Mouse (Mus musculus) E14TG2a.4 (cell line): ENCODE data around the gene 1700123O20Rik.

Experiments used
- CTCF ChIP-seq: conservative IDR thresholded peaks from 2 replicates; pipeline ENCODE4 v1.5.1; 2014; ENCODE audit warnings: low read length
- NANOG ChIP-seq: IDR thresholded peaks from 2 replicates; pipeline ENCODE4 v1.6.1; 2014; ENCODE audit warnings: borderline replicate concordance, low read length, mixed read lengths
- POU5F1 ChIP-seq: IDR thresholded peaks from 2 replicates; pipeline ENCODE4 v1.6.1; 2014; ENCODE audit warnings: low read length, borderline replicate concordance

GRCm38 (mm10) chr14:54724049-54724448 is 38.0 kb downstream of the 1700123O20Rik start:
- TF ChIP-seq CTCF (no peak), POU5F1 (no peak), NANOG (no peak)
